9 mouse cellular contexts compared by ENCODE assay signal in genomic region chr15:12550376-12550775, GRCm38 (mm10).
DNase-seq lines count a peak whose midpoint lies in the region; ATAC-seq and TF ChIP-seq lines count a peak whose summit lies in the region.
"Had no signal": no experiment of that assay in that cellular context is flagged by ENCODE, and none has a peak within 500 bp of the region (broad histone marks: within the 10 kb centered on the region; RNA-seq: fewer than 3 reads in every experiment).

No protein-coding gene starts in this region.

- no peaks in the 10 kb centered on the region for H3K9me3 ChIP-seq in liver, postnatal 0 days (ENCODE audit: low read length)
- H3K9me3 ChIP-seq in liver, embryonic 11.5 days (ENCODE audit: control insufficient read depth, low read length) = no peaks in the 10 kb centered on the region
- no peaks in the 10 kb centered on the region for H3K9me3 ChIP-seq in forebrain, embryonic 15.5 days
- no peaks in the 10 kb centered on the region for H3K9me3 ChIP-seq in neural tube, embryonic 15.5 days (replicated peaks)

- no peak for TF ChIP-seq EP300 in liver, postnatal 0 days (IDR thresholded peaks at IDR 0.05; ENCODE audit: low read depth)

- no peaks in the 10 kb centered on the region for H3K36me3 ChIP-seq in liver, postnatal 0 days (replicated peaks; ENCODE audit: insufficient read depth, low read length)
- no peaks in the 10 kb centered on the region for H3K36me3 ChIP-seq in liver, embryonic 11.5 days (ENCODE audit: control insufficient read depth, insufficient read depth, low read length)
- no peaks in the 10 kb centered on the region for H3K36me3 ChIP-seq in forebrain, embryonic 15.5 days
- H3K36me3 ChIP-seq in neural tube, embryonic 15.5 days = no peaks in the 10 kb centered on the region

- no peak for TF ChIP-seq CTCF in liver, postnatal 0 days (IDR thresholded peaks at IDR 0.05; ENCODE audit: low read depth)
- TF ChIP-seq CTCF in cerebellum, adult 2 months (IDR thresholded peaks at IDR 0.05; ENCODE audit: borderline replicate concordance, insufficient read depth, low read depth, low read length) = no peak

- H3K4me1 ChIP-seq in liver, postnatal 0 days (ENCODE audit: insufficient read depth) = peaks cover 4% of the 10 kb centered on the region; the same call in 1 of the 2 replicates
- H3K4me1 ChIP-seq in liver, embryonic 11.5 days (replicated peaks; ENCODE audit: control insufficient read depth, insufficient read depth, low read length) = peaks cover 4% of the 10 kb centered on the region; the same call in 1 of the 2 replicates
- H3K4me1 ChIP-seq in forebrain, embryonic 15.5 days = peaks cover 16% of the 10 kb centered on the region
- H3K4me1 ChIP-seq in neural tube, embryonic 15.5 days = peaks cover 23% of the 10 kb centered on the region
- H3K4me1 ChIP-seq in cerebellum, adult 2 months (ENCODE audit: control insufficient read depth, insufficient read depth, low read length) = no peaks in the 10 kb centered on the region

- H3K4me2 ChIP-seq in liver, postnatal 0 days (ENCODE audit: low read depth, low read length) = peak overlapping the region; percentile 87; the same call in 1 of the 2 replicates
- no peak overlapping the region; the same call in 1 of the 2 replicates for H3K4me2 ChIP-seq in liver, embryonic 11.5 days
- H3K4me2 ChIP-seq in forebrain, embryonic 15.5 days (replicated peaks) = peak overlapping the region; percentile 97
- peak overlapping the region; percentile 87 for H3K4me2 ChIP-seq in neural tube, embryonic 15.5 days

- H3K27ac ChIP-seq in liver, postnatal 0 days (ENCODE audit: low read depth) = no peak overlapping the region
- H3K27ac ChIP-seq in liver, embryonic 11.5 days (ENCODE audit: low read depth, low read length) = no peak overlapping the region
- no peak overlapping the region for H3K27ac ChIP-seq in forebrain, embryonic 15.5 days (replicated peaks)
- H3K27ac ChIP-seq in neural tube, embryonic 15.5 days (replicated peaks) = 0 out of 2 replicates have a peak overlapping the region, but pooled peaks have one; percentile 11
- H3K27ac ChIP-seq in cerebellum, adult 2 months (ENCODE audit: insufficient read depth, low read length) = no peak overlapping the region
- H3K27ac ChIP-seq: left cerebral cortex, adult 2 months had no signal

- TF ChIP-seq POLR2A in cerebellum, adult 2 months (IDR thresholded peaks at IDR 0.05; ENCODE audit: borderline replicate concordance, insufficient read depth, low read length) = no peak

- H3K9ac ChIP-seq in liver, postnatal 0 days (replicated peaks) = no peak overlapping the region
- H3K9ac ChIP-seq in liver, embryonic 11.5 days (ENCODE audit: low read depth, low read length) = no peak overlapping the region
- no peak overlapping the region for H3K9ac ChIP-seq in forebrain, embryonic 15.5 days (replicated peaks)
- no peak overlapping the region for H3K9ac ChIP-seq in neural tube, embryonic 15.5 days (replicated peaks)

- no peak for DNase-seq in liver, postnatal 0 days
- no peak for DNase-seq in liver, embryonic 11.5 days (ENCODE audit: low spot score)
- peak; percentile 24 for DNase-seq in kidney, adult 9 months
- no peak for DNase-seq in yolk sac, embryonic 10.5 days (ENCODE audit: low spot score)
- no peak for DNase-seq in cerebellum, adult 2 months
- no peak for DNase-seq in B cell, adult 2 months

- no peak for ATAC-seq in liver, postnatal 0 days
- no peak for ATAC-seq in liver, embryonic 11.5 days (replicated peaks; ENCODE audit: low FRiP score)
- no peak for ATAC-seq in forebrain, embryonic 15.5 days (replicated peaks)
- 0 out of 2 replicates have a peak, but pooled peaks have one; percentile 34 for ATAC-seq in neural tube, embryonic 15.5 days (ENCODE audit: low FRiP score)

- 48% methylated on average over 9 of the region's 9 CpGs for WGBS in liver, postnatal 0 days (ENCODE audit: insufficient replicate concordance)
- WGBS in liver, embryonic 11.5 days = 36% methylated on average over 9 of the region's 9 CpGs
- WGBS in forebrain, embryonic 15.5 days = 19% methylated on average over 9 of the region's 9 CpGs
- WGBS in neural tube, embryonic 15.5 days = 39% methylated on average over 9 of the region's 9 CpGs
- WGBS in cerebellum, adult 2 months = 47% methylated on average over 9 of the region's 9 CpGs

- peaks cover 12% of the 10 kb centered on the region; the same call in 1 of the 2 replicates for H3K27me3 ChIP-seq in liver, postnatal 0 days (ENCODE audit: insufficient read depth, low read length)
- peaks cover 9% of the 10 kb centered on the region for H3K27me3 ChIP-seq in liver, embryonic 11.5 days (replicated peaks; ENCODE audit: control insufficient read depth, insufficient read depth, low read length)
- H3K27me3 ChIP-seq in forebrain, embryonic 15.5 days = no peaks in the 10 kb centered on the region
- H3K27me3 ChIP-seq in neural tube, embryonic 15.5 days (replicated peaks) = no peaks in the 10 kb centered on the region
- no peaks in the 10 kb centered on the region; the same call in 1 of the 2 replicates for H3K27me3 ChIP-seq in cerebellum, adult 2 months (ENCODE audit: control insufficient read depth, insufficient read depth, low read length)

- no peak overlapping the region for H3K4me3 ChIP-seq in liver, postnatal 0 days (ENCODE audit: low read depth, low read length)
- no peak overlapping the region for H3K4me3 ChIP-seq in liver, embryonic 11.5 days (ENCODE audit: low read depth, low read length)
- H3K4me3 ChIP-seq in forebrain, embryonic 15.5 days = no peak overlapping the region
- H3K4me3 ChIP-seq in neural tube, embryonic 15.5 days (replicated peaks) = no peak overlapping the region
- H3K4me3 ChIP-seq in cerebellum, adult 2 months (replicated peaks; ENCODE audit: insufficient read depth, low read depth, low read length) = no peak overlapping the region
